Mouse (Mus musculus) olfactory bulb, adult 2 months (tissue): ENCODE data around the gene Ube4b.

Source experiments
- CTCF ChIP-seq: fragments of 200-500 bp; IDR thresholded peaks from 2 replicates; pipeline ENCODE4 v1.5.1; 2012; ENCODE audit warnings: low read depth, mild to moderate bottlenecking, low read length, moderate library complexity; ENCODE audit not compliant: insufficient read depth
- POLR2A ChIP-seq: fragments of 200-500 bp; IDR thresholded peaks from 2 replicates; pipeline ENCODE4 v1.6.1; 2012; ENCODE audit warnings: mild to moderate bottlenecking, low read depth, low read length, moderate library complexity; ENCODE audit not compliant: insufficient read depth

GRCm38 (mm10) chr4:149405713-149406443 lies 20.7 kb downstream of the Ube4b start:
- TF ChIP-seq CTCF, result no peak
- no peak for TF ChIP-seq POLR2A
